Mouse (Mus musculus) myocyte (in vitro differentiated cells): ENCODE measurements around the gene Olfr316.
"Not testable (repeated sequence)": the region's sequence is repeated elsewhere in the genome, so short reads cannot be mapped to it uniquely, and the experiment has no call there.

Experiments
- E2F4 ChIP-seq: IDR thresholded peaks from one replicate; pipeline ENCODE4 v1.6.1; 2011; ENCODE audit warnings: mild to moderate bottlenecking, control low read depth, moderate library complexity; ENCODE audit not compliant: insufficient read depth
- MYOD1 ChIP-seq, 3 experiments: IDR thresholded peaks; one replicate each; pipeline ENCODE4 v1.6.1; 2011; ENCODE audit warnings: control low read depth in 2 of 3, low read depth in 2 of 3, mild to moderate bottlenecking in 2 of 3, moderate library complexity in 1 of 3; ENCODE audit not compliant: insufficient read length in 2 of 3, control insufficient read depth in 1 of 3
- POLR2A ChIP-seq: IDR thresholded peaks from one replicate; pipeline ENCODE4 v1.6.1; 2011; ENCODE audit warnings: low read depth, mild to moderate bottlenecking, control low read depth, moderate library complexity; ENCODE audit not compliant: insufficient read length
- POLR2AphosphoS2 ChIP-seq: IDR thresholded peaks from one replicate; pipeline ENCODE4 v1.6.1; 2011; ENCODE audit warnings: low read depth, control low read depth; ENCODE audit not compliant: insufficient read length

GRCm38 (mm10) chr11:58727896-58728650 lies 24.5 kb upstream of the Olfr316 start:
- not testable (repeated sequence) for TF ChIP-seq E2F4; MYOD1 (IDR thresholded peaks at IDR 0.05; ENCODE audit: control insufficient read depth in 1 of 3, insufficient read length in 2 of 3, low read depth in 2 of 3); POLR2A; POLR2AphosphoS2
